Mouse (Mus musculus) heart, postnatal 0 days (tissue): Measurements from ENCODE around the gene Pkp4.

Experiments used
- CTCF ChIP-seq: IDR thresholded peaks from 2 replicates; pipeline ENCODE4 v1.5.1; 2016; ENCODE audit warnings: antibody characterized with exemption, control low read depth, low read depth
- EP300 ChIP-seq: IDR thresholded peaks from 2 replicates; pipeline ENCODE4 v1.6.1; 2016; ENCODE audit warnings: antibody characterized with exemption, low read depth

GRCm38 (mm10) chr2:59350094-59350493, 189.4 kb downstream of the Pkp4 start:
- TF ChIP-seq CTCF (no peak), EP300 (no peak)
